Mouse (Mus musculus) kidney, adult 10 weeks (tissue): ENCODE results near the gene Tnfaip8l3. TPM values are rescaled to one million over a fixed set of nuclear protein-coding genes. Genes with fewer than 3 reads are reported as not detected.

ENCODE experiments used
- polyA plus RNA-seq: library from polyadenylated mRNA; stranded (reverse); fragments of 350-450 nt; fragmentation: Illumina TruSeq; extraction: RNeasy Lipid Tissue Mini Kit (QIAGEN cat#74804); gene quantifications from one replicate; pipeline ENCODE4 v1.2.3, GENCODE M21; 2014; ENCODE audit warnings: low read depth, low replicate concordance

Gene Tnfaip8l3
- polyA plus RNA-seq, result 0.61 TPM

GRCm38 (mm10) chr9:54068032-54068649, at the start of gene Tnfaip8l3:
Tnfaip8l3 (minus strand) TSS chr9:54068388.

GRCm38 (mm10) chr9:53975122-53975518, 93.1 kb downstream of the Tnfaip8l3 start, which contains the start of gene Elmod1:
Elmod1 (minus strand) TSS chr9:53975301.

Other genes starting within 250 kb of the Tnfaip8l3 start
- not detected for gene Sln, start 218.2 kb downstream of the Tnfaip8l3 start, polyA plus RNA-seq
- 2.3 TPM for gene Elmod1, start 93.1 kb downstream of the Tnfaip8l3 start, polyA plus RNA-seq
- gene Cyp19a1, start 199.7 kb upstream of the Tnfaip8l3 start, polyA plus RNA-seq, result not detected
- not detected for gene Gldn, start 218.1 kb upstream of the Tnfaip8l3 start, polyA plus RNA-seq